Mouse (Mus musculus) adrenal gland, postnatal 14 days (tissue): ENCODE data around the gene Ppp2r1b. TPM values are rescaled to one million over a fixed set of nuclear protein-coding genes. Genes with fewer than 3 reads are reported as not detected.

Source experiments
- DNase-seq: peaks from one replicate; pipeline ENCODE4 v3.0.0; 2021; ENCODE audit warnings: mixed read lengths
- total RNA-seq: library from RNA; stranded (reverse); gene quantifications from 2 replicates; pipeline ENCODE4 v1.2.3, GENCODE M21; 2021

Ppp2r1b gene
- total RNA-seq, 1 experiment from 2014 or later: 32.3 TPM

GRCm38 (mm10) chr9:50919554-50919953, 74.5 kb downstream of the Ppp2r1b start:
- DNase-seq: no peak

- DNase-seq: no peak
These were observed 76.1 kb downstream of the Ppp2r1b start for GRCm38 (mm10) chr9:50920933-50921895.

GRCm38 (mm10) chr9:50922363-50923153, 77.5 kb downstream of the Ppp2r1b start:
- no peak for DNase-seq

GRCm38 (mm10) chr9:50924454-50924853, 79.4 kb downstream of the Ppp2r1b start:
- DNase-seq: no peak

- no peak for DNase-seq
These were observed 80.7 kb downstream of the Ppp2r1b start for GRCm38 (mm10) chr9:50925801-50926200.

- DNase-seq: no peak
These were observed 84.9 kb downstream of the Ppp2r1b start for GRCm38 (mm10) chr9:50929986-50930385.

- DNase-seq: no peak
These were observed 96.8 kb downstream of the Ppp2r1b start for GRCm38 (mm10) chr9:50941804-50942401.

GRCm38 (mm10) chr9:50942711-50943110, 97.6 kb downstream of the Ppp2r1b start:
- DNase-seq: no peak

Other genes with a start within 250 kb of the Ppp2r1b start
- 554 and 565 TPM in 2 replicates for gene Sdhd, start 241.5 kb upstream of the Ppp2r1b start, total RNA-seq
- gene Timm8b, start 241.4 kb upstream of the Ppp2r1b start, total RNA-seq: 171 and 184 TPM in 2 replicates
- 1.6 and 1.9 TPM in 2 replicates for gene Pih1d2, start 228.0 kb upstream of the Ppp2r1b start, total RNA-seq
- gene Nkapd1, start 227.8 kb upstream of the Ppp2r1b start, total RNA-seq: 24.3 and 25.3 TPM in 2 replicates
- 252 and 279 TPM in 2 replicates for gene Dlat, start 185.5 kb upstream of the Ppp2r1b start, total RNA-seq
- 8.4 and 9.5 TPM in 2 replicates for gene Dixdc1, start 105.8 kb upstream of the Ppp2r1b start, total RNA-seq
- 6.6 and 6.9 TPM in 2 replicates for gene 2310030G06Rik, start 98.8 kb upstream of the Ppp2r1b start, total RNA-seq
- 21.4 and 29.2 TPM in 2 replicates for gene Cryab, start 94.0 kb upstream of the Ppp2r1b start, total RNA-seq
- gene Hspb2, start 92.9 kb upstream of the Ppp2r1b start, total RNA-seq: 1.5 and 1.9 TPM in 2 replicates
- 5.7 and 6.4 TPM in 2 replicates for gene Fdxacb1, start 77.1 kb upstream of the Ppp2r1b start, total RNA-seq
- 26.0 and 28.4 TPM in 2 replicates for gene Alg9, start 70.3 kb upstream of the Ppp2r1b start, total RNA-seq
- gene 1110032A03Rik, start 69.8 kb upstream of the Ppp2r1b start, total RNA-seq: 35.5 and 37.2 TPM in 2 replicates
- gene Sik2, start 163.8 kb downstream of the Ppp2r1b start, total RNA-seq: 137 and 141 TPM in 2 replicates
- not detected in 2 replicates for gene Btg4, start 215.6 kb downstream of the Ppp2r1b start, total RNA-seq
- 8.2 and 8.6 TPM in 2 replicates for gene Layn, start 231.8 kb downstream of the Ppp2r1b start, total RNA-seq